Mouse (Mus musculus) brain, embryonic 14.5 days (tissue): ENCODE measurements around the gene Map3k14.

ENCODE experiments used
- CTCF ChIP-seq: fragments of 200-500 bp; IDR thresholded peaks from 2 replicates; pipeline ENCODE4 v1.5.1; 2012; ENCODE audit warnings: inconsistent platforms, mild to moderate bottlenecking, moderate library complexity, borderline replicate concordance; ENCODE audit not compliant: insufficient read depth, insufficient read length; ENCODE audit errors: extremely low read depth
- POLR2A ChIP-seq: fragments of 200-500 bp; IDR thresholded peaks from 2 replicates; pipeline ENCODE4 v1.6.1; 2012; ENCODE audit warnings: mild to moderate bottlenecking, inconsistent platforms, borderline replicate concordance; ENCODE audit not compliant: poor library complexity, insufficient read depth, insufficient read length, severe bottlenecking; ENCODE audit errors: extremely low read depth

DNA sequence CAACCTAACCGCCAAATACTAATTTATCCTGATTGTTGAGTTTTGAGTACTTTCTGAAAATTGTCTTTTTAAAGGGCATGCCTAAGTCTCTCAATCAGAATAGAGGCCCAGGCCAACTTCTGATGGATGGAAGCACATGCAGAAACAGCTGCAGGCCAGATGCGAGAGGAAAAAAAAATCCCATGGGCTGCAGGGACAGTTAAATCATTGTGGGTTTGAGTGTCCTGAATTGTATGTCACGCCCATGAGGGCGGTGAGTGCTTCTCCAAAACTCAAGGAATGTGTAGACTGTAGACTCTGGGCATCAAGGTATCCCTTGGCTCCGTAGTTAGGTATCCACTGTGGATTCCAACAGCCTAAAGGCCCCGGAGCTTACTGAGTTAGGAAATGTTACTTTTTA is 26.8 kb upstream of the Map3k14 start:
- TF ChIP-seq CTCF (no peak), POLR2A (no peak)
